Mouse (Mus musculus) natural killer cell, adult 2 months (primary cell): ENCODE data around the gene Spef1.
A peak's percentile ranks its signal among the peaks of the same experiment; 100 is the strongest.

Experiments used
- DNase-seq, 2 experiments: peaks; one replicate each; pipeline ENCODE4 v3.0.0; 2022; ENCODE audit warnings: low spot score in 2 of 2

The Spef1 gene

GRCm38 (mm10) chr2:131172322-131172721, 14.8 kb downstream of the Spef1 start:
- DNase-seq, result no peak

GRCm38 (mm10) chr2:131171401-131172104, 15.5 kb downstream of the Spef1 start:
- DNase-seq, result peak in 1 of 2 experiments; percentile 37

GRCm38 (mm10) chr2:131170936-131171335, 16.1 kb downstream of the Spef1 start:
- no peak for DNase-seq

GRCm38 (mm10) chr2:131168914-131169313, 18.2 kb downstream of the Spef1 start:
- DNase-seq, result no peak

GRCm38 (mm10) chr2:131167984-131168383, 19.1 kb downstream of the Spef1 start:
- DNase-seq, result no peak

GRCm38 (mm10) chr2:131166172-131166571, 20.9 kb downstream of the Spef1 start:
- no peak for DNase-seq

GRCm38 (mm10) chr2:131163924-131164323, 23.2 kb downstream of the Spef1 start:
- no peak for DNase-seq

- peak; percentile 15 to 28 for DNase-seq
Measured at GRCm38 (mm10) chr2:131160671-131161111, 26.4 kb downstream of the Spef1 start.

GRCm38 (mm10) chr2:131159938-131160581, 27.0 kb downstream of the Spef1 start, which contains the start of gene 1700037H04Rik:
1700037H04Rik (minus strand) TSS chr2:131160081.
- peak; percentile 93 to 96 for DNase-seq

- DNase-seq, result peak in 1 of 2 experiments; percentile 22
Measured at GRCm38 (mm10) chr2:131159491-131159910, 27.6 kb downstream of the Spef1 start.

GRCm38 (mm10) chr2:131156987-131157386, 30.1 kb downstream of the Spef1 start:
- no peak for DNase-seq

- no peak for DNase-seq
Measured at GRCm38 (mm10) chr2:131154036-131154435, 33.0 kb downstream of the Spef1 start.

GRCm38 (mm10) chr2:131152166-131152730, 34.8 kb downstream of the Spef1 start:
- DNase-seq, result no peak

GRCm38 (mm10) chr2:131149254-131149578, 37.9 kb downstream of the Spef1 start:
- no peak for DNase-seq

GRCm38 (mm10) chr2:131148353-131149253, 38.5 kb downstream of the Spef1 start:
- no peak for DNase-seq

GRCm38 (mm10) chr2:131147043-131147365, 40.1 kb downstream of the Spef1 start:
- DNase-seq, result no peak

GRCm38 (mm10) chr2:131146193-131147042, 40.7 kb downstream of the Spef1 start:
- no peak for DNase-seq

GRCm38 (mm10) chr2:131145536-131145935, 41.5 kb downstream of the Spef1 start:
- DNase-seq, result peak; percentile 54 to 71

GRCm38 (mm10) chr2:131145121-131145520, 42.0 kb downstream of the Spef1 start:
- no peak for DNase-seq

- DNase-seq, result no peak
Measured at GRCm38 (mm10) chr2:131143007-131143780, 43.9 kb downstream of the Spef1 start.
